8 mouse cellular contexts compared by ENCODE assay signal in the genomic region with DNA sequence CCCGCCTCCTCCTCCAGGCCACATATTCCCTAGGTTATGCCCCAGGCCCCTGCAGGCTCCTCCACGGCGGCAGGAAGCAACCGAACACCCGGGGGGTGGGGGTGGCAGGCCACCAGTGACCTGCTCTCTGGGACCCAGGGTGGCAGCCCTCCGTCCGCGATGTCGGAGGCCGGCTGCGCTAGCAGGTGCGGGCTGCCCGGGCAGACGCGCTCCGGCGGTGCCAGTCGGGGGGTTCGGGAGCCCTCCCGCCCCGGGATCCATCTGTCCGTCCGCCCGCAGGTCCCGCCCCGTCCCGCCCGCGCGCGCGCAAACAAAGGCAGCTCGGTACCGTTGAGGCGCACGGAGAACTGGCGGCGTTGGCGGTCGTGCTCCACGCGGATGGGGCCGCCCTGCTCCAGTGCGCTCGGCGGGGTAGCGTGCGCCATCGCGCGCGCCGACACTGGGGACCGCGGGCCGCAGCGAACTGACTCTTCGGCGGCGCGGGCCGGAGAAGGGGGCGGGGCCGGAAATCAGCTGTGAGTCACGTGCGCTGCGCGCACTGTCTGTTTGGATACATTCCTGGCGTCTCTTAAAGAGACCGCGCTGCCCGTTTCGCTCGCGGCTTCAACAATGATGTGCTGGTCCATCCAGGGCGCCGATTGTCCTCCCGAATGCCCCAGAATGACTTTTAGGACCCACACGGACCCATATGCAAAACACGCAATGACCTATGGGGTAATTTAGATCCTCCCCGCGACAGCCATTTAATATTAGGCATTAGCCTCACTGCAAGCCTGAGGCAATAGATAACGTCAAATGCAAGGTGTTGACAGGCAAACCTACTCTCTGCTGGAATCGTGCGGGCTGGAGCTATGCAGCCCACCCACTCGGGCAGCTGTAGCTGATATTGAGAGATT. TPM values are rescaled to one million over a fixed set of nuclear protein-coding genes. Genes with fewer than 3 reads are reported as not detected.
DNase-seq lines count a peak whose midpoint lies in the region; ATAC-seq and TF ChIP-seq lines count a peak whose summit lies in the region.

No protein-coding gene starts in this region.

- in situ Hi-C loops in ES-E14 (cut with MboI; ENCODE audit: low sequenced_read_pairs in 2 of 2, unreplicated experiment in 2 of 2) = no loop called here

- H3K9me3 ChIP-seq in ES-E14 (ENCODE audit: control insufficient read depth, insufficient read depth, low read depth, low read length) = no peaks in the 10 kb centered on the region
- H3K9me3 ChIP-seq in forebrain, embryonic 15.5 days = no peaks in the 10 kb centered on the region
- H3K9me3 ChIP-seq in neural tube, embryonic 14.5 days (ENCODE audit: control insufficient read depth, low read length) = no peaks in the 10 kb centered on the region

- peak; percentile 74 for DNase-seq in ES-E14 (ENCODE audit: low read depth, low spot score)
- peak; percentile 89 for DNase-seq in cerebellum, adult 11 months
- peak; percentile 84 for DNase-seq in heart, postnatal 25 days (ENCODE audit: low spot score)
- DNase-seq in layer of hippocampus, adult 18-20 months (ENCODE audit: low spot score in 2 of 2) = peak; percentile 85 to 95
- DNase-seq in lung, adult 18-20 months = peak; percentile 90 to 92

- H3K36me3 ChIP-seq in ES-E14 (ENCODE audit: control insufficient read depth, insufficient read depth, low read length, poor library complexity, severe bottlenecking) = 0 out of 2 replicates have a peak, but pooled peaks cover 2% of the 10 kb centered on the region
- H3K36me3 ChIP-seq in forebrain, embryonic 15.5 days = no peaks in the 10 kb centered on the region
- H3K36me3 ChIP-seq in neural tube, embryonic 14.5 days (ENCODE audit: control insufficient read depth, insufficient read depth, low read length) = no peaks in the 10 kb centered on the region
- no peaks in the 10 kb centered on the region for H3K36me3 ChIP-seq in testis, adult 2 months (ENCODE audit: control insufficient read depth, insufficient read depth, low read length)

- peak overlapping the region; percentile 87 to 90 for H3K4me3 ChIP-seq in ES-E14 (ENCODE audit: insufficient read depth in 1 of 2, low read depth in 1 of 2, low read length in 2 of 2, poor library complexity in 1 of 2, severe bottlenecking in 1 of 2)
- peak overlapping the region; percentile 94 for H3K4me3 ChIP-seq in forebrain, embryonic 15.5 days
- peak overlapping the region; percentile 90 for H3K4me3 ChIP-seq in neural tube, embryonic 14.5 days (ENCODE audit: low read depth, low read length)
- peak overlapping the region; percentile 97 for H3K4me3 ChIP-seq in testis, adult 2 months (ENCODE audit: control insufficient read depth, low read depth, low read length)

- TF ChIP-seq POLR2A in testis, adult 2 months (IDR thresholded peaks at IDR 0.05; ENCODE audit: control insufficient read depth, low read depth, low read length) = peak; percentile 76

- ATAC-seq in forebrain, embryonic 15.5 days (replicated peaks) = peak; percentile 95
- ATAC-seq in neural tube, embryonic 14.5 days (ENCODE audit: low read depth) = peak; percentile 94

- 0 out of 2 replicates have a peak overlapping the region, but pooled peaks have one; percentile 9 for H3K27ac ChIP-seq in ES-E14 (ENCODE audit: insufficient read depth, low read depth, low read length, poor library complexity, severe bottlenecking)
- H3K27ac ChIP-seq in forebrain, embryonic 15.5 days (replicated peaks) = peak overlapping the region; percentile 86
- peak overlapping the region; percentile 89 for H3K27ac ChIP-seq in neural tube, embryonic 14.5 days (ENCODE audit: low read depth, low read length)
- H3K27ac ChIP-seq in testis, adult 2 months (ENCODE audit: control insufficient read depth, insufficient read depth, low read depth, low read length) = peak overlapping the region; percentile 97

- intact Hi-C loops in heart, postnatal 25 days (cut with DNase I) = no loop called here

- no peaks in the 10 kb centered on the region for H3K27me3 ChIP-seq in forebrain, embryonic 15.5 days
- no peaks in the 10 kb centered on the region; the same call in 1 of the 2 replicates for H3K27me3 ChIP-seq in neural tube, embryonic 14.5 days (ENCODE audit: control insufficient read depth, insufficient read depth, low read length)
- H3K27me3 ChIP-seq in testis, adult 2 months (ENCODE audit: control insufficient read depth, insufficient read depth, low read length) = no peaks in the 10 kb centered on the region

- H3K9ac ChIP-seq in ES-E14 (ENCODE audit: insufficient read depth, low read depth, low read length, poor library complexity, severe bottlenecking) = peak overlapping the region; percentile 87
- peak overlapping the region; percentile 91 for H3K9ac ChIP-seq in forebrain, embryonic 15.5 days (replicated peaks)
- peak overlapping the region; percentile 96 for H3K9ac ChIP-seq in neural tube, embryonic 14.5 days (replicated peaks; ENCODE audit: low read depth, low read length)

- peaks cover 11 to 35% of the 10 kb centered on the region in 2 experiments for H3K4me1 ChIP-seq in ES-E14 (ENCODE audit: control insufficient read depth in 2 of 2, insufficient read depth in 2 of 2, low read length in 2 of 2, poor library complexity in 1 of 2)
- peaks cover 29% of the 10 kb centered on the region for H3K4me1 ChIP-seq in forebrain, embryonic 15.5 days
- H3K4me1 ChIP-seq in neural tube, embryonic 14.5 days (ENCODE audit: control insufficient read depth, insufficient read depth, low read length) = peaks cover 21% of the 10 kb centered on the region
- H3K4me1 ChIP-seq in testis, adult 2 months (ENCODE audit: control insufficient read depth, insufficient read depth, low read length) = peaks cover 20% of the 10 kb centered on the region

- peak overlapping the region; percentile 76 for H3K4me2 ChIP-seq in forebrain, embryonic 15.5 days (replicated peaks)
- H3K4me2 ChIP-seq in neural tube, embryonic 14.5 days (ENCODE audit: low read depth, low read length) = peak overlapping the region; percentile 59

- no peak for TF ChIP-seq CTCF in testis, adult 2 months (IDR thresholded peaks at IDR 0.05; ENCODE audit: control insufficient read depth, insufficient read depth, insufficient replicate concordance, low read depth, low read length)

- under 1% methylated on average over 85 of the region's 86 CpGs for WGBS in forebrain, embryonic 15.5 days
- under 1% methylated on average over 75 of the region's 86 CpGs for WGBS in neural tube, embryonic 14.5 days

TF ChIP-seq in ES-E14, 5 proteins besides CTCF, POLR2A, EP300 and RAD21:
- TF ChIP-seq HCFC1 (IDR thresholded peaks at IDR 0.05; ENCODE audit: borderline replicate concordance, insufficient read depth, low read length) (peak; percentile 68; the same call in 1 of the 2 replicates), CHD2 (IDR thresholded peaks at IDR 0.05; ENCODE audit: low read depth, low read length) (no peak), MAFK (IDR thresholded peaks at IDR 0.05; ENCODE audit: insufficient read depth, low read depth, low read length) (no peak), ZNF384 (IDR thresholded peaks at IDR 0.05; ENCODE audit: low read depth, low read length) (no peak), ZC3H11A (IDR thresholded peaks at IDR 0.05; ENCODE audit: borderline replicate concordance, low read depth, low read length) (no peak)

RNA-seq across cellular contexts. Expression of a gene that starts 1.0 kb away (rescaled TPM):
- 11.0 and 14.6 TPM in 2 replicates for total RNA-seq in ES-E14 (2012; rRNA removed)
- polyA plus RNA-seq in forebrain, embryonic 15.5 days (2015; fragmentation: Nextera tagmentation; extraction: Ambion mirVana) = 34.5 and 38.0 TPM in 2 replicates
- total RNA-seq in heart, postnatal 25 days (2021) = 10 to 100 TPM; 14.6 to 14.9 TPM
- total RNA-seq in layer of hippocampus, adult 18-20 months (2021) = 10 to 100 TPM in 1 of 2 experiments, 1 to 10 TPM in 1; 9.6 to 12.1 TPM
- 29.0 and 33.1 TPM in 2 replicates for polyA plus RNA-seq in neural tube, embryonic 14.5 days (2014; fragmentation: Nextera tagmentation; extraction: Ambion mirVana)
- 34.6 and 39.6 TPM in 2 replicates for polyA plus RNA-seq in testis, adult 2 months (2012; rRNA removed)

RNA-seq across cellular contexts. Expression of a gene that starts 18.3 kb away (rescaled TPM):
- total RNA-seq in ES-E14 (2012; rRNA removed) = 26.9 and 30.3 TPM in 2 replicates
- polyA plus RNA-seq in forebrain, embryonic 15.5 days (2015; fragmentation: Nextera tagmentation; extraction: Ambion mirVana) = 31.6 and 32.0 TPM in 2 replicates
- total RNA-seq in heart, postnatal 25 days (2021) = 10 to 100 TPM; 73.6 to 81.8 TPM
- total RNA-seq in layer of hippocampus, adult 18-20 months (2021) = 10 to 100 TPM; 12.0 to 12.8 TPM
- 22.5 and 28.9 TPM in 2 replicates for polyA plus RNA-seq in neural tube, embryonic 14.5 days (2014; fragmentation: Nextera tagmentation; extraction: Ambion mirVana)
- 36.6 and 36.8 TPM in 2 replicates for polyA plus RNA-seq in testis, adult 2 months (2012; rRNA removed)

RNA-seq across cellular contexts. Expression of a gene that starts 34.5 kb away (rescaled TPM):
- total RNA-seq in ES-E14 (2012; rRNA removed) = 42.6 and 50.0 TPM in 2 replicates
- polyA plus RNA-seq in forebrain, embryonic 15.5 days (2015; fragmentation: Nextera tagmentation; extraction: Ambion mirVana) = 54.6 and 60.8 TPM in 2 replicates
- 10 to 100 TPM; 27.6 to 28.0 TPM for total RNA-seq in heart, postnatal 25 days (2021)
- 10 to 100 TPM; 29.4 to 30.7 TPM for total RNA-seq in layer of hippocampus, adult 18-20 months (2021)
- polyA plus RNA-seq in neural tube, embryonic 14.5 days (2014; fragmentation: Nextera tagmentation; extraction: Ambion mirVana) = 61.2 and 62.8 TPM in 2 replicates
- 15.6 TPM in 2 replicates for polyA plus RNA-seq in testis, adult 2 months (2012; rRNA removed)

Comparison
In these comparisons a context has a peak if more than half of its experiments do, and no peak if none do; other contexts are left out.
1. Peak in every context shown above with its lines: DNase-seq, ATAC-seq, H3K4me3 ChIP-seq and H3K27ac ChIP-seq.
2. H3K27ac ChIP-seq: peak in every context shown above with its lines; median percentile 97 in testis, adult 2 months; 89 in neural tube, embryonic 14.5 days; 86 in forebrain, embryonic 15.5 days; 9 in ES-E14.